Comparison of ENCODE assay signal across 22 mouse cellular contexts in genomic region chr3:31106597-31106996, GRCm38 (mm10). TPM values are rescaled to one million over a fixed set of nuclear protein-coding genes. Genes with fewer than 3 reads are reported as not detected.
DNase-seq lines count a peak whose midpoint lies in the region; ATAC-seq and TF ChIP-seq lines count a peak whose summit lies in the region.
"Had no signal": no experiment of that assay in that cellular context is flagged by ENCODE, and none has a peak within 500 bp of the region (broad histone marks: within the 10 kb centered on the region; RNA-seq: fewer than 3 reads in every experiment).

No protein-coding gene starts in this region.

- peak overlapping the region; percentile 37; the same call in 1 of the 2 replicates for H3K27ac ChIP-seq in layer of hippocampus, adult 2 months
- H3K27ac ChIP-seq: embryonic facial prominence, embryonic 15.5 days; hindbrain, embryonic 12.5 days; kidney, embryonic 15.5 days; limb, embryonic 12.5 days; liver, embryonic 14.5 days; midbrain, embryonic 12.5 days had no signal

- TF ChIP-seq CTCF in layer of hippocampus, adult 2 months (conservative IDR thresholded peaks at IDR 0.05): no peak

- no peak overlapping the region for H3K4me3 ChIP-seq in layer of hippocampus, adult 2 months
- H3K4me3 ChIP-seq: embryonic facial prominence, embryonic 15.5 days; heart, embryonic 13.5 days; hindbrain, embryonic 12.5 days; kidney, embryonic 15.5 days; limb, embryonic 12.5 days; midbrain, embryonic 12.5 days had no signal

- no peak for DNase-seq in layer of hippocampus, adult 2 months (ENCODE audit: low spot score in 2 of 2)
- no peak for DNase-seq in layer of hippocampus, adult 9-11 months
- peak; percentile 54 for DNase-seq in 416B (ENCODE audit: low read depth)
- DNase-seq in brain, adult 2 months (ENCODE audit: low read depth, low spot score): peak; percentile 15
- DNase-seq in layer of hippocampus, adult 11-12 months (ENCODE audit: low spot score): no peak
- DNase-seq in kidney, postnatal 10 days: no peak
- DNase-seq: adrenal gland, adult 2 months; cerebellum, adult 8-10 months; cerebellum, postnatal 36 days; heart, adult 18-20 months; kidney, adult 11 months had no signal

- ATAC-seq in monocyte, adult 5-6 weeks (replicated peaks; ENCODE audit: insufficient number of reproducible peaks, low FRiP score, low TSS enrichment, poor library complexity, severe bottlenecking): peak; percentile 74
- ATAC-seq in activated CD4-positive, CD25-positive, alpha-beta regulatory T cell, adult 4 months: no peak
- ATAC-seq: Patski had no signal

RNA-seq across cellular contexts. Expression of gene Skil, which starts 11.7 kb away (rescaled TPM):
- 10 to 100 TPM; 64.9 to 68.3 TPM for total RNA-seq in layer of hippocampus, adult 2 months (2021)
- 160 to 207 TPM (median 169 TPM) in 3 replicates for total RNA-seq in monocyte, adult 5-6 weeks (2017)
- 10 to 100 TPM; 54.4 to 60.6 TPM for polyA plus RNA-seq in activated CD4-positive, CD25-positive, alpha-beta regulatory T cell, adult 4 months (2017; shearing (Covaris generic))

RNA-seq across cellular contexts. Expression of gene Cldn11, which starts 43.1 kb away (rescaled TPM):
- total RNA-seq in layer of hippocampus, adult 2 months (2021): 100 to 1,000 TPM; 111 to 113 TPM
- total RNA-seq in monocyte, adult 5-6 weeks (2017): not detected in 3 replicates
- polyA plus RNA-seq in activated CD4-positive, CD25-positive, alpha-beta regulatory T cell, adult 4 months (2017; shearing (Covaris generic)): not detected
- total RNA-seq: G1E had no signal
- polyA plus RNA-seq: G1E, Patski had no signal

Comparison
In these comparisons a context has a peak if more than half of its experiments do, and no peak if none do; other contexts are left out.
1. DNase-seq: peak in 416B (single experiment) and brain, adult 2 months (single experiment); none in layer of hippocampus, adult 2 months (0 of 2), layer of hippocampus, adult 9-11 months (single experiment), layer of hippocampus, adult 11-12 months (single experiment) and kidney, postnatal 10 days (single experiment).
2. RNA of gene Cldn11, which starts 43.1 kb away (total RNA-seq): 111 to 113 TPM in layer of hippocampus, adult 2 months; not detected in monocyte, adult 5-6 weeks; every median in the first group is over 100 times any median in the second.